ENCODE assay signal across 11 mouse cellular contexts in the genomic region with DNA sequence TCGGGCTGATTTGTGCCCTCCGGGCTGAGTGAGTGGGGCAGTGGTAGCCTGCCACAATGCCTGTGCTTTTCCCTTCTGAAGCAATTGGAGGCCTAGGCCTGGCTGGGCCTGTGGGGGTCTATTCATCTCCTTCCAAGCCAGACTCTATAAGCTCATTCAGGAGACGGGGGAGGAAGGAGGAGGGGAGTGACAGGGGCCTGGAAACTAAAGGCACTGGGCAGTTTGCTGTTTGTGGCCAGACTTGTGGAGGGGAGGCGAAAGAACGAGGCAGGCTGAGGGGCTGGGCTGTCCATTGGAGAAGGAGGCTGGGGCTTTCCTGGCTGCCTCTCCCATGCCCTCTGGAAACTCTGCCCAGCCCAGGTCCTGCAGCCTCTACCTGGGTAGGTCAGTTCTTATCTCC.
DNase-seq lines count a peak whose midpoint lies in the region; ATAC-seq and TF ChIP-seq lines count a peak whose summit lies in the region.
"Had no signal": no experiment of that assay in that cellular context is flagged by ENCODE, and none has a peak within 500 bp of the region (broad histone marks: within the 10 kb centered on the region; RNA-seq: fewer than 3 reads in every experiment).

No protein-coding gene starts in this region.

- no peaks in the 10 kb centered on the region for H3K4me1 ChIP-seq in forebrain, postnatal 0 days (ENCODE audit: insufficient read depth)
- peaks cover 27% of the 10 kb centered on the region for H3K4me1 ChIP-seq in midbrain, embryonic 13.5 days (replicated peaks)
- H3K4me1 ChIP-seq in kidney, adult 2 months (ENCODE audit: control insufficient read depth, insufficient read depth, low read length), result no peaks in the 10 kb centered on the region
- H3K4me1 ChIP-seq: liver, embryonic 12.5 days had no signal

- no peak for TF ChIP-seq CTCF in forebrain, postnatal 0 days (IDR thresholded peaks at IDR 0.05; ENCODE audit: low read depth)
- TF ChIP-seq CTCF in kidney, adult 2 months (conservative IDR thresholded peaks at IDR 0.05; ENCODE audit: insufficient read depth, insufficient read length, low read depth, low read length), result no peak

- peak overlapping the region; percentile 57 for H3K27ac ChIP-seq in forebrain, postnatal 0 days (ENCODE audit: low read depth, low read length)
- H3K27ac ChIP-seq in midbrain, embryonic 13.5 days, result peak overlapping the region; percentile 83
- no peak overlapping the region for H3K27ac ChIP-seq in kidney, adult 2 months (ENCODE audit: insufficient read depth, low read depth, low read length)
- H3K27ac ChIP-seq: liver, embryonic 12.5 days had no signal

- no peaks in the 10 kb centered on the region for H3K27me3 ChIP-seq in forebrain, postnatal 0 days (ENCODE audit: insufficient read depth, low read length)
- peaks cover 2% of the 10 kb centered on the region; the same call in 1 of the 2 replicates for H3K27me3 ChIP-seq in midbrain, embryonic 13.5 days
- H3K27me3 ChIP-seq in kidney, adult 2 months (replicated peaks; ENCODE audit: control insufficient read depth, insufficient read depth, low read length), result no peaks in the 10 kb centered on the region
- H3K27me3 ChIP-seq: liver, embryonic 12.5 days had no signal

- H3K36me3 ChIP-seq in forebrain, postnatal 0 days (ENCODE audit: insufficient read depth), result no peaks in the 10 kb centered on the region
- H3K36me3 ChIP-seq in midbrain, embryonic 13.5 days, result no peaks in the 10 kb centered on the region
- no peaks in the 10 kb centered on the region for H3K36me3 ChIP-seq in kidney, adult 2 months (ENCODE audit: control insufficient read depth, insufficient read depth, low read length)
- H3K36me3 ChIP-seq: liver, embryonic 12.5 days had no signal

- peak; percentile 38 for DNase-seq in embryo, embryonic 10 days (ENCODE audit: low spot score)
- no peak for DNase-seq in embryo, embryonic 11 days
- peak; percentile 34 for DNase-seq in brain, adult 2 months (ENCODE audit: low read depth, low spot score)
- peak; percentile 59 for DNase-seq in forebrain, postnatal 0 days
- no peak for DNase-seq in kidney, adult 2 months
- no peak for DNase-seq in cerebellum, postnatal 36 days
- no peak for DNase-seq in cerebellum, adult 9-11 months
- DNase-seq: lung, postnatal 4 days had no signal

- no peak overlapping the region for H3K4me3 ChIP-seq in forebrain, postnatal 0 days (ENCODE audit: low read depth, low read length)
- H3K4me3 ChIP-seq in midbrain, embryonic 13.5 days (replicated peaks), result no peak overlapping the region
- H3K4me3 ChIP-seq in kidney, adult 2 months (ENCODE audit: insufficient read depth, low read depth, low read length), result no peak overlapping the region
- H3K4me3 ChIP-seq: erythroblast, embryonic 14.5 days; liver, embryonic 12.5 days had no signal

- peak; percentile 88 for ATAC-seq in forebrain, postnatal 0 days
- peak; percentile 65 for ATAC-seq in midbrain, embryonic 13.5 days
- ATAC-seq: liver, embryonic 12.5 days had no signal

- no peak for TF ChIP-seq POLR2A in kidney, adult 2 months (IDR thresholded peaks at IDR 0.05; ENCODE audit: low read depth, low read length)

- WGBS in forebrain, postnatal 0 days, result 15% methylated on average over 5 of the region's 5 CpGs
- WGBS in midbrain, embryonic 13.5 days, result 13% methylated on average over 5 of the region's 5 CpGs
- 79% methylated on average over 5 of the region's 5 CpGs for WGBS in kidney, adult 2 months

- no peak overlapping the region for H3K4me2 ChIP-seq in forebrain, postnatal 0 days (ENCODE audit: low read depth)
- no peak overlapping the region for H3K4me2 ChIP-seq in midbrain, embryonic 13.5 days (replicated peaks)
- H3K4me2 ChIP-seq: liver, embryonic 12.5 days had no signal

- no peaks in the 10 kb centered on the region for H3K9me3 ChIP-seq in forebrain, postnatal 0 days (ENCODE audit: low read length)
- no peaks in the 10 kb centered on the region for H3K9me3 ChIP-seq in midbrain, embryonic 13.5 days
- H3K9me3 ChIP-seq: liver, embryonic 12.5 days had no signal

- H3K9ac ChIP-seq in forebrain, postnatal 0 days, result no peak overlapping the region
- no peak overlapping the region; the same call in 1 of the 2 replicates for H3K9ac ChIP-seq in midbrain, embryonic 13.5 days (replicated peaks)
- H3K9ac ChIP-seq: liver, embryonic 12.5 days had no signal

Comparison
In these comparisons a context has a peak if more than half of its experiments do, and no peak if none do; other contexts are left out.
1. DNase-seq: peak in embryo, embryonic 10 days (single experiment), brain, adult 2 months (single experiment) and forebrain, postnatal 0 days (single experiment); none in embryo, embryonic 11 days (single experiment), kidney, adult 2 months (single experiment), cerebellum, postnatal 36 days (0 of 2) and cerebellum, adult 9-11 months (single experiment).